Mouse (Mus musculus): ENCODE data around the gene Rgs3. TPM values are rescaled to one million over a fixed set of nuclear protein-coding genes. Genes with fewer than 3 reads are reported as not detected.

Gene Rgs3
- polyA plus RNA-seq, 1 experiment from 2014 or later, result 54.3 TPM

- Histone ChIP-seq H3K36me3 (ENCODE audit: control insufficient read depth, insufficient read depth, low read length) (peaks cover 3% of the 10 kb centered on the region; the same call in 1 of the 2 replicates), H3K27ac (ENCODE audit: low read depth, low read length) (no peak overlapping the region), H3K9me3 (replicated peaks; ENCODE audit: control insufficient read depth, low read length) (no peaks in the 10 kb centered on the region), H3K4me1 (ENCODE audit: control insufficient read depth, insufficient read depth, low read length) (peaks cover 27% of the 10 kb centered on the region), H3K4me2 (no peak overlapping the region), H3K27me3 (ENCODE audit: control insufficient read depth, insufficient read depth, low read length) (peaks cover 35% of the 10 kb centered on the region), H3K4me3 (ENCODE audit: low read depth, low read length) (no peak overlapping the region), H3K9ac (ENCODE audit: low read depth, low read length) (no peak overlapping the region)
- no peak for ATAC-seq (replicated peaks; ENCODE audit: insufficient number of reproducible peaks, low FRiP score, low TSS enrichment)
- WGBS (ENCODE audit: insufficient replicate concordance), result 33% methylated on average over 10 of the region's 10 CpGs
Measured at GRCm38 (mm10) chr4:62693839-62694238, 134.2 kb downstream of the Rgs3 start.

- WGBS (ENCODE audit: insufficient replicate concordance), result 72% methylated on average over 11 of the region's 11 CpGs
- Histone ChIP-seq H3K9ac (ENCODE audit: low read depth, low read length) (no peak overlapping the region), H3K4me1 (ENCODE audit: control insufficient read depth, insufficient read depth, low read length) (peaks cover 37% of the 10 kb centered on the region), H3K27me3 (ENCODE audit: control insufficient read depth, insufficient read depth, low read length) (peaks cover 35% of the 10 kb centered on the region), H3K4me3 (ENCODE audit: low read depth, low read length) (no peak overlapping the region), H3K4me2 (no peak overlapping the region), H3K9me3 (replicated peaks; ENCODE audit: control insufficient read depth, low read length) (no peaks in the 10 kb centered on the region), H3K27ac (ENCODE audit: low read depth, low read length) (peak overlapping the region; percentile 41), H3K36me3 (ENCODE audit: control insufficient read depth, insufficient read depth, low read length) (peaks cover 3% of the 10 kb centered on the region; the same call in 1 of the 2 replicates)
- ATAC-seq (replicated peaks; ENCODE audit: insufficient number of reproducible peaks, low FRiP score, low TSS enrichment), result no peak
Measured at GRCm38 (mm10) chr4:62694703-62695439, 135.2 kb downstream of the Rgs3 start.

- Histone ChIP-seq H3K9me3 (replicated peaks; ENCODE audit: control insufficient read depth, low read length) (no peaks in the 10 kb centered on the region), H3K27ac (ENCODE audit: low read depth, low read length) (peak overlapping the region; percentile 41; the same call in 1 of the 2 replicates), H3K9ac (ENCODE audit: low read depth, low read length) (no peak overlapping the region), H3K4me2 (no peak overlapping the region), H3K4me1 (ENCODE audit: control insufficient read depth, insufficient read depth, low read length) (peaks cover 44% of the 10 kb centered on the region), H3K36me3 (ENCODE audit: control insufficient read depth, insufficient read depth, low read length) (peaks cover 4% of the 10 kb centered on the region), H3K27me3 (ENCODE audit: control insufficient read depth, insufficient read depth, low read length) (peaks cover 34% of the 10 kb centered on the region), H3K4me3 (ENCODE audit: low read depth, low read length) (no peak overlapping the region)
- 54% methylated on average over 8 of the region's 8 CpGs for WGBS (ENCODE audit: insufficient replicate concordance)
- ATAC-seq (replicated peaks; ENCODE audit: insufficient number of reproducible peaks, low FRiP score, low TSS enrichment), result no peak; the same call in 1 of the 2 replicates
Measured at GRCm38 (mm10) chr4:62695523-62695922, 135.9 kb downstream of the Rgs3 start.

- Histone ChIP-seq H3K36me3 (ENCODE audit: control insufficient read depth, insufficient read depth, low read length) (peaks cover 4% of the 10 kb centered on the region), H3K9ac (ENCODE audit: low read depth, low read length) (no peak overlapping the region), H3K27ac (ENCODE audit: low read depth, low read length) (0 out of 2 replicates have a peak overlapping the region, but pooled peaks have one; percentile 36), H3K4me3 (ENCODE audit: low read depth, low read length) (no peak overlapping the region), H3K9me3 (replicated peaks; ENCODE audit: control insufficient read depth, low read length) (no peaks in the 10 kb centered on the region), H3K4me1 (ENCODE audit: control insufficient read depth, insufficient read depth, low read length) (peaks cover 48% of the 10 kb centered on the region), H3K27me3 (ENCODE audit: control insufficient read depth, insufficient read depth, low read length) (peaks cover 30% of the 10 kb centered on the region), H3K4me2 (no peak overlapping the region)
- WGBS (ENCODE audit: insufficient replicate concordance), result 72% methylated on average over 13 of the region's 13 CpGs
- no peak for ATAC-seq (replicated peaks; ENCODE audit: insufficient number of reproducible peaks, low FRiP score, low TSS enrichment)
Measured at GRCm38 (mm10) chr4:62695946-62696345, 136.3 kb downstream of the Rgs3 start.

GRCm38 (mm10) chr4:62696699-62697404, 137.2 kb downstream of the Rgs3 start:
- Histone ChIP-seq H3K4me2 (no peak overlapping the region), H3K27ac (ENCODE audit: low read depth, low read length) (no peak overlapping the region), H3K4me3 (ENCODE audit: low read depth, low read length) (no peak overlapping the region), H3K27me3 (ENCODE audit: control insufficient read depth, insufficient read depth, low read length) (peaks cover 26% of the 10 kb centered on the region), H3K4me1 (ENCODE audit: control insufficient read depth, insufficient read depth, low read length) (peaks cover 45% of the 10 kb centered on the region), H3K9me3 (replicated peaks; ENCODE audit: control insufficient read depth, low read length) (no peaks in the 10 kb centered on the region), H3K36me3 (ENCODE audit: control insufficient read depth, insufficient read depth, low read length) (peaks cover 8% of the 10 kb centered on the region; the same call in 1 of the 2 replicates), H3K9ac (ENCODE audit: low read depth, low read length) (no peak overlapping the region)
- no peak for ATAC-seq (replicated peaks; ENCODE audit: insufficient number of reproducible peaks, low FRiP score, low TSS enrichment)
- WGBS (ENCODE audit: insufficient replicate concordance), result 45% methylated on average over 7 of the region's 7 CpGs

- Histone ChIP-seq H3K4me1 (ENCODE audit: control insufficient read depth, insufficient read depth, low read length) (peaks cover 42% of the 10 kb centered on the region), H3K9ac (ENCODE audit: low read depth, low read length) (0 out of 2 replicates have a peak overlapping the region, but pooled peaks have one; percentile 5), H3K4me3 (ENCODE audit: low read depth, low read length) (no peak overlapping the region), H3K9me3 (replicated peaks; ENCODE audit: control insufficient read depth, low read length) (no peaks in the 10 kb centered on the region), H3K4me2 (no peak overlapping the region; the same call in 1 of the 2 replicates), H3K36me3 (ENCODE audit: control insufficient read depth, insufficient read depth, low read length) (peaks cover 8% of the 10 kb centered on the region; the same call in 1 of the 2 replicates), H3K27ac (ENCODE audit: low read depth, low read length) (0 out of 2 replicates have a peak overlapping the region, but pooled peaks have one; percentile 46), H3K27me3 (ENCODE audit: control insufficient read depth, insufficient read depth, low read length) (peaks cover 22% of the 10 kb centered on the region)
- WGBS (ENCODE audit: insufficient replicate concordance), result 15% methylated on average over 2 of the region's 2 CpGs
- 0 out of 2 replicates have a peak, but pooled peaks have one; percentile 8 for ATAC-seq (replicated peaks; ENCODE audit: insufficient number of reproducible peaks, low FRiP score, low TSS enrichment)
Measured at GRCm38 (mm10) chr4:62697469-62697868, 137.8 kb downstream of the Rgs3 start.

- 62% methylated on average over 3 of the region's 3 CpGs for WGBS (ENCODE audit: insufficient replicate concordance)
Measured at GRCm38 (mm10) chr4:62698521-62698920, 138.9 kb downstream of the Rgs3 start.

GRCm38 (mm10) chr4:62699191-62699812, 139.7 kb downstream of the Rgs3 start:
- WGBS (ENCODE audit: insufficient replicate concordance), result under 1% methylated on average over 10 of the region's 10 CpGs
- H3K27ac ChIP-seq (ENCODE audit: low read depth, low read length), result peak overlapping the region; percentile 62
- H3K36me3 ChIP-seq (ENCODE audit: control insufficient read depth, insufficient read depth, low read length), result peaks cover 13% of the 10 kb centered on the region; the same call in 1 of the 2 replicates
- H3K4me1 ChIP-seq (ENCODE audit: control insufficient read depth, insufficient read depth, low read length), result peaks cover 40% of the 10 kb centered on the region
- peak overlapping the region; percentile 84 for H3K4me2 ChIP-seq
- peak; percentile 83 for ATAC-seq (replicated peaks; ENCODE audit: insufficient number of reproducible peaks, low FRiP score, low TSS enrichment)
- peaks cover 9% of the 10 kb centered on the region for H3K27me3 ChIP-seq (ENCODE audit: control insufficient read depth, insufficient read depth, low read length)
- no peaks in the 10 kb centered on the region for H3K9me3 ChIP-seq (replicated peaks; ENCODE audit: control insufficient read depth, low read length)
- H3K9ac ChIP-seq (ENCODE audit: low read depth, low read length), result peak overlapping the region; percentile 75
- H3K4me3 ChIP-seq (ENCODE audit: low read depth, low read length), result peak overlapping the region; percentile 44

More at GRCm38 (mm10) chr4:62698521-62698920, 138.9 kb downstream of the Rgs3 start:
- no peak for ATAC-seq (replicated peaks; ENCODE audit: insufficient number of reproducible peaks, low FRiP score, low TSS enrichment)
- Histone ChIP-seq H3K9ac (ENCODE audit: low read depth, low read length) (no peak overlapping the region), H3K4me1 (ENCODE audit: control insufficient read depth, insufficient read depth, low read length) (peaks cover 42% of the 10 kb centered on the region), H3K27me3 (ENCODE audit: control insufficient read depth, insufficient read depth, low read length) (peaks cover 14% of the 10 kb centered on the region), H3K4me2 (no peak overlapping the region), H3K27ac (ENCODE audit: low read depth, low read length) (peak overlapping the region; percentile 62; the same call in 1 of the 2 replicates), H3K4me3 (ENCODE audit: low read depth, low read length) (no peak overlapping the region), H3K9me3 (replicated peaks; ENCODE audit: control insufficient read depth, low read length) (no peaks in the 10 kb centered on the region), H3K36me3 (ENCODE audit: control insufficient read depth, insufficient read depth, low read length) (peaks cover 11% of the 10 kb centered on the region; the same call in 1 of the 2 replicates)
